ENCODE assay signal across 16 mouse cellular contexts in genomic region chr16:44736118-44736517, GRCm38 (mm10). TPM values are rescaled to one million over a fixed set of nuclear protein-coding genes. Genes with fewer than 3 reads are reported as not detected.
"Had no signal": no experiment of that assay in that cellular context is flagged by ENCODE, and none has a peak within 500 bp of the region (broad histone marks: within the 10 kb centered on the region; RNA-seq: fewer than 3 reads in every experiment).

No protein-coding gene starts in this region.

- H3K4me3 ChIP-seq: hindbrain, embryonic 13.5 days; layer of hippocampus, adult 2 months; limb, embryonic 10.5 days; liver, embryonic 15.5 days; neural tube, embryonic 13.5 days had no signal

- H3K27me3 ChIP-seq: hindbrain, embryonic 13.5 days; liver, embryonic 15.5 days; neural tube, embryonic 13.5 days had no signal

- H3K27ac ChIP-seq: hindbrain, embryonic 13.5 days; hindbrain, postnatal 0 days; layer of hippocampus, adult 2 months; limb, embryonic 10.5 days; liver, embryonic 15.5 days; neural tube, embryonic 13.5 days had no signal

- H3K4me2 ChIP-seq: hindbrain, embryonic 13.5 days; liver, embryonic 15.5 days; neural tube, embryonic 13.5 days had no signal

- H3K9ac ChIP-seq: hindbrain, embryonic 13.5 days; liver, embryonic 15.5 days; neural tube, embryonic 13.5 days had no signal

- DNase-seq: kidney, adult 11 months; kidney, adult 9 months; kidney, postnatal 25 days; midbrain, embryonic 14.5 days; retina, postnatal 1 day; right cerebral cortex, postnatal 4 days; spleen, adult 18-20 months; thymus, adult 2 months; thymus, postnatal 36 days had no signal

- H3K4me1 ChIP-seq: hindbrain, embryonic 13.5 days; limb, embryonic 10.5 days; neural tube, embryonic 13.5 days had no signal

- ATAC-seq: hindbrain, postnatal 0 days had no signal

- H3K9me3 ChIP-seq: hindbrain, embryonic 13.5 days; limb, embryonic 10.5 days; liver, embryonic 15.5 days; neural tube, embryonic 13.5 days had no signal

RNA-seq across cellular contexts. Expression of gene Cd200r1, which starts 29.4 kb away (rescaled TPM):
- polyA plus RNA-seq: testis, adult 2 months had no signal
